Mouse (Mus musculus) kidney, adult 2 months (tissue): ENCODE measurements around the gene Cemip2.

ENCODE experiments used
- CTCF ChIP-seq: fragments of 200-500 bp; conservative IDR thresholded peaks from 2 replicates; pipeline ENCODE4 v1.5.1; 2011; ENCODE audit warnings: low read depth, mild to moderate bottlenecking, control low read depth, low read length, moderate library complexity, mixed read lengths; ENCODE audit not compliant: insufficient read depth, insufficient read length
- POLR2A ChIP-seq: fragments of 200-500 bp; IDR thresholded peaks from one replicate; pipeline ENCODE4 v1.6.1; 2011; ENCODE audit warnings: low read depth, low read length, control low read depth

DNA sequence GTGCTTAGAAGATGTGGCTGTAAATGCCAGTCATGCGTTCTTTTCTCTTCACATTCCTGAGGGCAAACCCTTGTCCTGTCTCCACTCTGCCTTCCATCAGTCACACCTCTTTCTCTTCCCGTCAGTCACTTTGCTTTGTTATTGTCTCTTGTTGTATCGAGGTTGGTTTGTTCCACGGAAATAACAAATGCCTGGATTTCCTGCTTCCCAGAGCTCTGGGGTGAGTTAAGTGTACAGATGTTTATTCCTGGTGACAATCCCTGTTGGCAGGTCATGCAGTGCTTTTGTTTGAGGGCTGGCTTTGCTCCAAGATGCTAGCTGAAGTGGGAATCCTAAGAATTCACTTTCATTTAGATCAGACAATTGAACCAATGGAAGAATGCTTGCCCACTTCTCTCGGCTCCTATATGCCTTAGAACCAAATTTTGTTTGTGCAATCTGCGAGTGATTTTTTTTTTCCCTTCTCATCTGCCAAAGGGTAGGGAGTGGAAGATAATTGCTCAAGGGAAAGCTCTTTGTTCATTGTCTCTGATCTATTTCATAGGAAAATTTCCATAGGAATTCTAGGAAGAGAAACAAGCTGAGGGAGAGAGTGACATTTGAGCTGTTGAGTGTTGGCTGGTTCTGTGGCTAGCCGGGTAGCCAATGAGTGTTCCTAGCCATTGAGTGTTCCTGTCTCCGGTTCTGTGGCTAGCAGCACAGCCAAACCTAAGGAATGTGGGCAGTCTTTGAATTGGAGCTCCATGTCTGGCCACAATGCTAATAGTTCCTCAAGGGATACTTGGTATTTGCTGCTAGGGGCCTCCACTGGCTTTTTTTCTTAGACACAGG is 104.2 kb downstream of the Cemip2 start:
- no peak for TF ChIP-seq CTCF
- no peak for TF ChIP-seq POLR2A
